Mouse (Mus musculus) neutrophil, adult 5-6 weeks (primary cell): ENCODE data around the gene Pm20d2. TPM values are rescaled to one million over a fixed set of nuclear protein-coding genes. Genes with fewer than 3 reads are reported as not detected.

Experiments used
- ATAC-seq: fragments of 151-379, 151-347 bp; 2 replicates; pipeline ENCODE4 v1.8.0; 2017; ENCODE audit warnings: mild to moderate bottlenecking, moderate TSS enrichment; ENCODE audit not compliant: insufficient number of reproducible peaks, poor library complexity, low FRiP score, severe bottlenecking; ENCODE audit errors: extremely low read depth
- total RNA-seq: library from RNA; stranded (forward); fragments of 200-1000 nt; gene quantifications from 2 replicates; pipeline ENCODE4 v1.2.3, GENCODE M21; 2017

Pm20d2 gene
- not detected in 2 replicates for total RNA-seq

DNA sequence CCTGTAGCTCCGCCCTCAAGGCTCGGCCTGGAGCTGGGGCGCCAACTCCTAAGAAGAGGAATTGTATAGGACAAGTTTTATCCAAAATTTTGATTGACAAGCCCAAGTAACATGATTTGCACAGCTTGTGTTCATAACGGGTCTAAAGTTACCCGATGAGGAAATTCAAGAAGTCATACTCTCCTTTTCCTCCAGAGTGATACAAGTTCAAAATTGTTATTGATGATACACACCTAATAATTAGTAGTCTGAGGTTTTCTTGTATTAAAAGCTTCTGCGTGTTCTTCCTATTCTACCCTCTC is at the start of gene Pm20d2:
TSS of gene Pm20d2 (minus strand) at position 3 of the 302 bp plus-strand sequence.
- ATAC-seq = no peak

DNA sequence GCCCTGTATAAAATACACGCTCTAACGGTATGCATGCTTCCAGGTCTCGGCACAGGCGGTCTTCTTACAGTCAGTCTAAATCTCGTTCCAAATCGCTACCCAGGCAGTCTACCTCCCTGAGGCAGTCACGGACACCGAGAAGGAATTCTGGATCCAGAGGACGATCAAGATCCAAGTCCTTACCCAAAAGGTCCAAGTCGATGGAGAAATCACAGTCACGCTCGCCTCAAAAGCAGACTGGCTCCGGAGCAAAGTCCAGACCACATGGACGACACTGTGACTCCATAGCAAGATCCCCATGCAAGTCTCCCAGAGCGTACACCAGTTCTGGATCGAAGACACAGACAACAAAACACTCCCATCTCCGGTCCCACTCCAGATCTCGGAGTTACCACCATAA is 41.3 kb upstream of the Pm20d2 start:
- ATAC-seq = no peak

DNA sequence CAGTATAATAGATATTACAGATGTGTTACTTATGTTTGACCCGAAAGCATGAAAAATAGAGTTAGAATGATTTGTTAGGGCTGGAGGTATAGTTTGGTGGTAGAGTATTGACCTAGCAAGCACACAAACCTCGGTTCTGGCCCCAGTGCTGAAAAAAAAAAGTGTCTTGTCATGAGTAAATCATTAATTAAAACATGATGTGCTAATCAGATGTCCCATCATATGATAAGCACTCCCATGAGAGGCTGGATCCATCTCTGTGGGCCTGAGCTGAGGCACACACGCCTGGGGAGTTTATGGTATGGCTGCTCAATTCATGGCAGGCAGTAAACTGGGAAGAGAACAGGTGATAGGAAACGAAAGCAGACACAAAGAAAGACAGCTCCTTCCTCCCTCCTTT is 40.1 kb upstream of the Pm20d2 start:
- no peak for ATAC-seq

DNA sequence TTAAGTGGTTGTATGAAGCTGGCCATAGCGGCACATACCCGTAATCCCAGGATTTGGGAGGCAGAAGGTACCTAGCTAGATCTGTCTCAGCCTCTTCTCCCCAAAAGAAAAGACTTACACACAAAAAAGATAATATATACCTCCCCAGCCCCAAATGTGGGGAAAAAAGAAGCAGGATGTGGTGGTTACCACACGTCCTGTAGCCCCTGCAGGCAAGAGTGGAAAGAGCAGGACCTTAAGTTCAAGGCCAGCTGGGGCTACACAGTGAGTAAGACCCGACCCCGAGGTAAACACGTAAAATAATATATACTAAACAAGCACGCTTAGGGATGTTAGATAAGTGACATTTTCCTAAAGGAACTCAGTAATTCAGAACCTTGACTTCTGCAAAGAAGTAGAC is 37.6 kb upstream of the Pm20d2 start:
- no peak for ATAC-seq

DNA sequence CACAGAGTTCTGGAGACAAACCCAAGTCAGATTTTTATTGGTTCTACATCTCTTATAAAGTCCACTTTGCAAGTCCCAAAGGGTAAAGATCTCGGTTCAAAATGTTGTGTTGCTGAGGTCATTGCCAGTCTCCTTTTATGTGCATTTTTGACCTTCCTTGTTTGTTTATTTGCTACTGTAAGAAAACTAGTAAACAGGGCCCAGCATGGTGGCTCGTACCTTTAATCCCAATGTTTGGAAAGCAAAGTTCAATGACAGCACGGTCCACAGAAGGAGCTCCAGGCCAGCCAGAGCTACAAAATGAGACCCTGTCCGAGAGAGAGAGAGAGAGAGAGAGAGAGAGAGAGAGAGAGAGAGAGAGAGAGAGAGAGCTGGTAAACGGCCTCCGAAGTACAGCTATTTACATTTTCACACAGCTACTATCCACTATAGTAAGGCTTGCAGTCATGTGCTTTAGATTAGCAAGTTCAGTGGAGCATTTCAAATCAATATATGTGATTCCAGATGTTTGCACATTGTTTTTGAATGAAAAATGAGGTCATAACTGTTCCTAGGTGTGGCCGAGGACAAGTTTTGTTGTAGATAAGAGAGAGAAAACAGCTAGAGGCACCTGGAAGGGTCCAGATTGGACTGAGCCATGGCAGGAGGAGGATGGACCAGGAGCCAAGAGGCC is 34.6 kb upstream of the Pm20d2 start:
- ATAC-seq = no peak

DNA sequence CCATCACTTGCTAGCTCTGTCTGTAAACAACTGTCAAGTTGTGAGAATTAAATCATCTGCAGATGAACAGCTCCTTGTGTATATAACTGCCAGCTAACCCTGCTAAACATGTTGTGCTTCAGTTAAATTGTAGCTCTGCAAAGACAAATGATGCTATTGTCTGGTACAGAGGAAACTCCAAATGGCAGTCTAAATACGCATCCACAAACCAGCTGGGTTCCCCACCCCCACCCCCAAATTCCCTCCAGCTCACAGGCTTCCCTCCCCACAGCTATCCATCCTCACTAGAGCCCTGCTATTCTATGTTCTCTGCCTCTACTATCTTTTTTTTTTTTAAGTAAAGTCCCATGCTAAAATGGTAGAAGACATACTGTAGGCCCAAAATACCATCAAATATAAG is 32.3 kb upstream of the Pm20d2 start:
- ATAC-seq = no peak

DNA sequence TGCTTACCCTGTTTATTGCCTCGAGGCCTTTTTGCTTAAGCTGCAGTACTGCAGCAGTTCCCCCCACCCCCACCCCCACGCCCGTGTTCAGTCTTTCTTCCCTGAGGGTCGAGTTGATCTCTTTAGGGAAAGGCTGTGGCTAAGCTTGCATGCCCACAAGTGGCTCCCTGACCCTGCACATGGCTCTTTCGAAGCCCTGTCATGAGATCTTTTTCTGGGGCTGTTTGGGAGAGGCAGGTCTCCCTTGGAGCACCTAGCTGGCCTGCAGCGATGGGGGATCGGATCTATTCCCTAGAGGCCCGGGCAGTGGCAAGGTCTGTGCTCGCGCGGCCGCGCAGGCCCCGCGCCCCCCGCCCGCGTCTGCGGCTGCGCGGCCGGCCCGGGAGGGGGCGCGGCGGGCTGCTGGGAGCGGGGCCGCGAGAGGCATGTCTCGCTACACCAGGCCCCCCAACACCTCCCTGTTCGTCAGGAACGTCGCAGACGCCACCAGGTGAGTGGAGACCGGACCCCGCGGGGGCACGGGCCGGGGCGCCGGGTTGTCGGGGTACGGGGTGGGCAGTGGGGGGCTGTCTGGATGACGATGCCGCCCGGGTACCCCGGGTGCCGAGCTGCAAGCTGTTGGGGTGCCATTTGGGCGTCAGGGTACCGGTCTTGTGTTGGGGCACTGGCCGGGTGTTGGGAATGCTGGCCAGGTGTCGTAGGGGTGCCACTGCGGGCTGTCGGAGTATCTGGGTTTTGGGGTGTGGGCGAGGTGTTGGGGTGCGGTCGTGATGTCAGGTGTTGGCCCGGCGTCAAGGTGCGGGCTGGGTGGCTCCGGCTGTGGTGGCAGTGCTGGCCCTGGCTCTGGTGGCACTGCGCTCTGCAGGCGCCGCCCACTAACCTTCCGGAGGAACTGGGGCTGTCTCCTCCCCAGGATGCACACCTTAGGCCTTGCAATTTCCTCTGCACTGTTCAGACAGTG is 19.6 kb upstream of the Pm20d2 start, which contains the start of gene Srsf12:
TSS of gene Srsf12 (plus strand) at position 111 of the 961 bp plus-strand sequence.
- peak; percentile 58; the same call in 1 of the 2 replicates for ATAC-seq

DNA sequence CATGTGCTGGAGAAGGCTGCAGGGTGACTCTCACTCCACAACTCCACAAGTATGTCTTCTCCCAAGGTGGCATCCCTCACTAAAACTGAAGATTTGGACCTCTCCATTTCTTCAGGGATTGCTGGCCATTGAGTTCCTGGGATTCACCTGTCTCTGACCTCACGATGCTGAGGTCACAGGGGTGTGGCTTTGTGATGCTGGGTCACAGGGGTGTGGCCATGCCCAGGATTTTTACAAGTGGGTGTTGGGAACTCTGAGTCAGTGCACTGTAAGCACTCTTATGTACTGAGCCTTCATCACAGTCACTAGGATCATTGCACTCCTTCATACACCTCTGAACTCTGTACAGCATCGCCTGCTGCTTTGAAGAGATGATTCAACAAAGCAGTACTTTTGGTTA is 18.0 kb upstream of the Pm20d2 start:
- ATAC-seq = no peak

DNA sequence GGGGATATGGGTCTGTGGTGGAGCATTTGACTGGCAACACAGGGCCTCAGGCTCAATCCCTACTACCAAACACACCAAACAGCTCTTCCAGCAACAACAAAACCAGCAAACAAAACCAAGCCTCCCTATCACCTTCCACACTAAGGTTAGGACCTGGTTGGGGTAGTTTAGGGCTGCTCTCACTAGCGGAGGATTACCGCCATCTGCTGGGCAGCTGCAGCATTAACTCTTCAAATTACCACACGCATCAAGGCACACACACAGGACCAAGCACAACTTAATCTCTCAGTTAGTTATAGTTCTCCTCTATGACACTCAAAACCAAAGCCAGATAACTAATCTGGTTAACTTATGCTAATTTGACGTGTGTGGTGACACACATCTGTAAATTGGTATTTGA is 15.1 kb upstream of the Pm20d2 start:
- peak; percentile 68; the same call in 1 of the 2 replicates for ATAC-seq

DNA sequence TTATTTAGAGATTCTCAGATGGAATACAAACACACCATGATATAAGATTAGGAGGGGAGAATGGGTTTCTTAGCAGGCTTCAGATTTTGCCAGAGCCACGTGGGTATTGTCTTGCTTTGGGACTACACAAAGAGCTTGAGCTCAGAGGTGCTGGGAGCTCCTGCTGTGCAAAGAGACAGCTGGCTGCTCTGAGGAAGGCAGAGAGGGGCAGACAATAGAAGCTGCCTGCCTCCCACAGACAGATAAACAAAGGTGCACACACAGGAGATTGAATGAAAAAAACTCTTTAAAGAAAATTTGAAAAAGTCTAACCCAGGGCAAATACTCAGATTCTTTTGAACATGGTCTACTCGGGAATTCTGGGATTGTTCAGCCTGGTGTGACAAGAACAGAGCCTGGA is 8.6 kb upstream of the Pm20d2 start:
- no peak for ATAC-seq

DNA sequence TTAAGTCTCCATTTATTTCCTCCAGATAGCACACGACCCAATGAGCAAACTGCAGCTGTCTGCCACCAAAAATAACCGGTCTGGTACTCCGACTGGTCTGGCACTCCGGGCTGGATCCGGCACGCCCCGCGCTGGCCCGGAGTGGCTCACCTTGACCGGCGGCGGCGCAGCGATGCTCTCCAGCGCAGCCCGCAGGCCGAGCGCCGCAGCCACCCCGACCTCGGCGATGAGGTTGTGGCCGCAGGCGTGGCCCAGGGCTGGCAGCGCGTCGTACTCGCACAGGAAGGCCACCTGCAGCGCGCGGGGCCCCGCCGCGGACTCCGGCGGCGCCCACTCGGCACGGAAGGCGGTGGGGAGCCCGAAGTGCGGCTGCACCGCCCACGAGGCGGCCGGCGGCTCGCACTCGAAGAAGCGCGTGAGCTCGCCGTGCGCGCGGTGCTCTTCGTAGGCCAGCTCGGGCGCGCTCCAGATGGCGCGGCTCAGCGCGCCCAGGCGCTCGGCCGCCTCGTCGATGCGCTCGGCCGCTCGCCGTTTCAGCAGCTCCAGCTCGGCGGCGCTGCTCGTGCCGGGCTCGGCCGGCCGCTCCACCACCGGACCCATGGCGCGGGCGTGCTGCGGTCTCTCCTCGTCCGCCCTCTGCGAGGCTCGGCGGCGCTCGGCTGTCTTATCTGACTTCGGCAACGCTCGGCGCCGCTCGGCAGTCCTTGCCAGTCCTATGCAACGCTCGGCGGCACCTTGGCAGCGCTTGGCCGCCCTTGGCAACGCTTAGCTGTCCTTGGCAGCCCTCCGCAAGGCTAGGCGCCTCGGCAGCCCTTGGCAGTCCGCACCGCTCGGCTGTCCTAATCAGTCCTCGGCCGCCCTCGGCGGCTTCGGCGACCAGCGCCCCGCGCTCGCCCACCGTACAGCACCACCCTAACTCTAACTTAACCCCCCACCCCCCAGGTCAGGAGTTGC is 479 bp downstream of the Pm20d2 start:
- no peak for ATAC-seq

DNA sequence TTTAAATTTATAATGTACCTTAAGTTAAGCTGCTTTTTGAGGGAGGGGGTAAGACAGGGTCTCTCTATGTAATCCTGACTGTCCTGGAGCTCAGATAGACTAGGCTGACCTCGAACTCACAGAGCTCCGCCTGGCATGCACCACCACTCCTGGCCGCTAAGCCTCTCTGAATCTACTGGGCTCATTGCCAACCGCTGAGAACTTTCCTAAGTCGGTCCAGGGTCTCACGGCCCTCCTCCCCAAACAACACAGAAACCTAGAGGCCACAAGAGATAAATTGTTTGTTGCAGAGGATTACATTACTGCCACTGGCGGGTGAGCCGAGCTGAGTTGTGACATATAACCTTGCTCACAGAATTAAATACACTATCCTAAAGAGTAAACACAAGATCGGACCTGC is 1.4 kb downstream of the Pm20d2 start:
- ATAC-seq = no peak

DNA sequence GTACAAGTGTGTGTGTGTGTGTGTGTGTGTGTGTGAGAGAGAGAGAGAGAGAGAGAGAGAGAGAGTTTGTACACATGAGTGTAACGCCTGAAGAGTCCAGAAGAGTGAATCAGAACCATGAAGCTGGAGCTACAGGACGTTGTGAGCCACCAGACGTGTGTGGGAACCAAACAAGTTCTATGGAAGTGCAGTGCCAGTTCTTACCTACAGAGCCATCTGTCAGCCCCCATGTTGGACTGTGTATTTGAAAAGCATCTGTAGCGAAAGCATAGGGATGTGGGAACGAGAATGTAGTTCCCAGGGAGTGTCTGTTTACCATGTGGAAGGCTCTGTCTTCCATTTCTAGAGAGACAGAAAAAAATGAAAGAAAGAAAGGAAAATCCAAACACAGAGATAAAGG is 6.1 kb downstream of the Pm20d2 start:
- ATAC-seq = no peak

DNA sequence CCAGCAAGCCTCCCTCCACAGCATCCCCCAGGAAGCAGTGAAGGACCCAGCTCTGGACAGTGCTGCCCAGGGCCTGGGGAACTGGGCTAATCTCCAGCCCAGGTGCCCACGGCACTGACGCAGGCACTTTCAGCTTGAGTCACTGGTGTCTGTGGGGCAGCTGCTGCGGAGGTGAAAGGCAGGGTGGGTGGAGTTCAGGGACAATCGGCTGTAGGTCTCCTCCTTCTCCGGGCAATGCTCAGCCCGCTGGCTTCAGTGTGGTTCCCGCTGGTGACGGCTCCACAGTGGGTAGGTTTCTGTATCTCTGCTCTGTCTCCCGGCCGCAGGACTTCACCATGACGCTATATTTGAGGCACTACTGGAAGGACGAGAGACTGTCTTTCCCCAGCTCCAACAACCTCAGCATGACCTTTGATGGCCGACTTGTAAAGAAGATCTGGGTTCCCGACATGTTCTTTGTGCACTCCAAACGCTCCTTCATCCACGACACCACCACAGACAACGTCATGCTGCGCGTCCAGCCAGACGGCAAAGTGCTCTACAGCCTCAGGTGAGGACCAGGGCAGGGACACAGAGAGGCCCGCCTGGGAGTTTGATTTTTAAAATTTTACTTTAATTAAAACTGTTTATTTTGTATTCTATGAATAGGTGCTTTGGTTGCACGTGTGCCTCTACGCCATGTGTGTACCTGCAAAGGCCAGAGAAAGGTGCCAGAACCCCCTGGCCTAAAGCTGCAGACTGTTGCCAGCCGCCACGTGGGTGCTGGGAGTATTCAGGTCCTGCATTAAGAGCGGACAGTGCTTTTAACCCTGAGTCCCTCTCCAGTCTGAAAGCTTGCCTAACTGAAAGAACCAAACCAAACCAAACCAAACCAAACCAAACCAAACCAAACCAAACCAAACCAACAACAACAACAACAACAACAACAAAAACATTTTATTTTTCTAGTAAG is 37.2 kb downstream of the Pm20d2 start:
- ATAC-seq = no peak

DNA sequence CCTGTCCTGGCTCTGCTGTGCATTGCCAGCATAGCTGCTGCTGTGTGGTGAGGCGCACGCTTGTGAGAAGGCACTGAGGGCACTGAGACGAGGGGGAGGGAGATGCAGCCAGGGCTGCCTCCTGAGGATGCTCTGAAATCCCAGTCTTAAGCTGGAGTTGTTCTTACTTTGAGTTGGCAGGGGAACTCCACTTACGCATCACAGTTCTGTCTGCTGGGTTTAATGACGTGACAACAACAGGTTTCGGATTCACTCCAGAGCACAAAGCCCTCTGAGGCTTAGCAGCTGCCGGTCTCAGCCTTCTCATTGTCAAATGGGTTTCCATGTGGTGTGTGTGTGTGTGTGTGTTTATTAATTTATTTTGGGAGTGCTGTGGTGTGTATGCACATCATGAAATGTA is 40.4 kb downstream of the Pm20d2 start:
- ATAC-seq = no peak

DNA sequence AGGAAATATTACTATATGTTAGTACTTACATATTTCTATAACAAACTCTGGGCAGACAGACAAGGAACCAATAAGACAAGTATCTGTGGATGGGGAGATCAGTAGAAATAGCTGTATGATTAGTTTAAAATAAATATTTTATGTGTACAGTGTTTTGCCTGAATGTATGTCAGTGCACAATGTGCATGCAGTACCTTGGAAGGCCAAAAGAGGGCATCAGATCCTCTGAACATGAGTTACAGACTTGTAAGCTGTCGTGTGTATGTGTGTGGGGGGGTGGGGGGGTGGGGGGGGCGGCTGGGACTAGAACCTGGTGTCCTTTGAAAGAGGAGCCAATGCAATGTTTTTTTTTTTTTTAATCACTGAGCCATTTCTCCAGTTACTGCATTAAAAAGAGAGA is 41.7 kb downstream of the Pm20d2 start:
- ATAC-seq = peak; percentile 50; the same call in 1 of the 2 replicates

DNA sequence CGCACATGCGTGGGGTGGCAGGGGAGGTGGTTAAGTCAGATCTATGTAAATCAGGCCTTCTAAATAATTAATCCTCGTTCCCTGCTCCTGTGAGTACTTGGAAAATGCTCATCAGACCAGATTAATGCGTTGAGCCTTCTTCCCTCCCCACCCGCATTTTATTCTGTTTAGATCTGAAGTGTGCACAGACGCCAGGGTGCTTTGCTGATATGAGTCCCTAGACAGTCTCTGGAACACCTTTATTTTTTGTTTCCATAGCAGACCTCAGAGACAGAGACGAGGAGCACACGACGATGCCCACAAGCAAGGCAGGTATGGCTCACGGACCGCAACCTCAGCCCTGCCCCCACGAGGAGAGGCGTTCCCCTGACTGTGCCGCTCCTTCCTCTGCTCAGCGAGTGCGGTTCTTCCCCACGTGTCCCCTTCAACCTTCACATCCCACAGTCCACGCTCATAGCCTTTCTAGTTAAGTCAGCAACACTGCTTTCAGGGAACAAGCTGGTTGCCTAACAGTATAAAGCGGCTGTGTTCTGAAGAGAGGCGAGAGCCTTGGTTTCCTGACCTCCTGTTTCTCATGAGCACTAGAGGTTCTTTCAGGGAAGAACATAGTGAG is 42.8 kb downstream of the Pm20d2 start:
- no peak for ATAC-seq

DNA sequence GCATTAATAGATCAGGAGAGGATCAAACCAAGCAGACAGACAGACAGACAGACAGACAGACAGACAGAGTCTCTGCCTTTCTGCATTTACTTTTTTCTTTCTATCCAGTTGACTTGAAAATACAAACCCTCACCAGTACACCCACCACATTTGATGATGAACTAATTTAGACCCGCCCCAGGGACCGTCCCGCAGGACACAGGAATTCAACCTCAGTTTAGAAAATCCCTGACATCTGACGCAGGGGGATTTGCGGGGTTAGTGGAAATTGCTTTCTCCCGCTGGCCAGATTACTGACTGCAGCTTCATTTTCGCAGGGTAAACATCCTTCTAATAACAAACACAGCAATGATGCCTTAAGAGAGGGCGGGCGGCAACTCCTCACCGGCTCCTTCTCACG is 57.3 kb downstream of the Pm20d2 start, which contains the start of gene Gabrr1:
TSS of gene Gabrr1 (plus strand) at position 301 of the 400 bp plus-strand sequence.
- ATAC-seq = no peak
